In the genomic region with DNA sequence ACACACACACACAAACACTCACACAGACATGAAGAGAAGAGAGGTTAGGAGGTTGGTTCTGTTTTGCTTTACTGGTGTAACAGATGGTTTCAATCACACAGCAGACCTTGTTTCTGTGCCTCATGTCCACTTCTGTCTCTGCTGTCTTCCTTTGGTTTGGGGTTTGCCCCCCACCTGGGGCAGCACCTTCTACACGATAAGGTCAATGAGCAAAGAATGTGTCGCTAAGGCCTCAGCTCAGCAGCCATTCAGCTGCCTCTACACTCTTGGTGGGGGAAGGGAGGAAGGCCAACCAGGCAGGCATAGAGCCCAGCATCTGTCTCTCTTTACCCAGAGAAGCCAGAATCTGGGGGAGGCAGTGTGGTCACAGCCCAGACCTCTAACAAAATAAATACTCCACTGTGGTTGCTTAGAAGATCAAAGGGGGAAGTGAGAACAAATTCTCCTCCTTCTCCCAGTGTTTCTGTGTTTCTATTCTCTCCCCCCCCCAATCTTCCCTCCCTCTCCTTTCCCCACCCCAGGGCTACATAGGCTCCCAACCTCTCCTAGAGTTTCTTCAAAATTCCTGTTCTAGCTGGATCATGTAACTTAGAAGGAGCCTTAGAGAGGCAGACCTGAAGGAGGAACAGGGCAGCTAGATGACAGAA, we compare ENCODE assay signal across 8 mouse cellular contexts. TPM values are rescaled to one million over a fixed set of nuclear protein-coding genes. Genes with fewer than 3 reads are reported as not detected.
A peak's percentile ranks its signal among the peaks of the same experiment; 100 is the strongest.
DNase-seq lines count a peak whose midpoint lies in the region; ATAC-seq and TF ChIP-seq lines count a peak whose summit lies in the region.

No protein-coding gene starts in this region.

- H3K9me3 ChIP-seq in midbrain, embryonic 10.5 days (replicated peaks) = no peaks in the 10 kb centered on the region
- no peaks in the 10 kb centered on the region for H3K9me3 ChIP-seq in midbrain, embryonic 13.5 days
- no peaks in the 10 kb centered on the region for H3K9me3 ChIP-seq in embryonic facial prominence, embryonic 15.5 days (replicated peaks)

- peaks cover 15% of the 10 kb centered on the region for H3K27me3 ChIP-seq in midbrain, embryonic 10.5 days (ENCODE audit: low read depth, poor library complexity, severe bottlenecking)
- no peaks in the 10 kb centered on the region for H3K27me3 ChIP-seq in midbrain, embryonic 13.5 days
- H3K27me3 ChIP-seq in embryonic facial prominence, embryonic 15.5 days = no peaks in the 10 kb centered on the region

- H3K4me1 ChIP-seq in midbrain, embryonic 10.5 days = peaks cover 19% of the 10 kb centered on the region
- H3K4me1 ChIP-seq in midbrain, embryonic 13.5 days (replicated peaks) = peaks cover 5% of the 10 kb centered on the region
- peaks cover 25% of the 10 kb centered on the region for H3K4me1 ChIP-seq in embryonic facial prominence, embryonic 15.5 days

- intact Hi-C loops in gastrocnemius, adult 2 months (cut with DNase I) = no loop called here

- H3K9ac ChIP-seq in midbrain, embryonic 13.5 days (replicated peaks) = no peak overlapping the region
- no peak overlapping the region for H3K9ac ChIP-seq in embryonic facial prominence, embryonic 15.5 days

- H3K27ac ChIP-seq in gastrocnemius, adult 2 months = peak overlapping the region; percentile 61
- peak overlapping the region; percentile 50 for H3K27ac ChIP-seq in midbrain, embryonic 10.5 days (replicated peaks)
- no peak overlapping the region for H3K27ac ChIP-seq in midbrain, embryonic 13.5 days
- peak overlapping the region; percentile 89 for H3K27ac ChIP-seq in embryonic facial prominence, embryonic 15.5 days (replicated peaks)

- H3K36me3 ChIP-seq in midbrain, embryonic 10.5 days = no peaks in the 10 kb centered on the region
- no peaks in the 10 kb centered on the region for H3K36me3 ChIP-seq in midbrain, embryonic 13.5 days
- H3K36me3 ChIP-seq in embryonic facial prominence, embryonic 15.5 days = no peaks in the 10 kb centered on the region

- no peak for ATAC-seq in midbrain, embryonic 13.5 days
- ATAC-seq in embryonic facial prominence, embryonic 15.5 days (ENCODE audit: insufficient number of reproducible peaks, low FRiP score, low TSS enrichment, low read depth) = peak; percentile 82
- ATAC-seq in monocyte, adult 5-6 weeks (replicated peaks; ENCODE audit: insufficient number of reproducible peaks, low FRiP score, low TSS enrichment, poor library complexity, severe bottlenecking) = peak; percentile 43

- no peak overlapping the region for H3K4me2 ChIP-seq in midbrain, embryonic 13.5 days (replicated peaks)
- no peak overlapping the region for H3K4me2 ChIP-seq in embryonic facial prominence, embryonic 15.5 days (replicated peaks)

- WGBS in midbrain, embryonic 10.5 days = 19% methylated on average over 2 of the region's 2 CpGs
- WGBS in midbrain, embryonic 13.5 days = 28% methylated on average over 2 of the region's 2 CpGs
- WGBS in embryonic facial prominence, embryonic 15.5 days = 9% methylated on average over 2 of the region's 2 CpGs

- DNase-seq in gastrocnemius, adult 2 months = peak; percentile 38
- no peak for DNase-seq in gastrocnemius, adult 8-10 months (ENCODE audit: low spot score in 2 of 2)
- DNase-seq in midbrain, embryonic 10.5 days (ENCODE audit: low spot score) = peak; percentile 53
- DNase-seq in layer of hippocampus, adult 9-10 months (ENCODE audit: low spot score) = no peak
- no peak for DNase-seq in adrenal gland, postnatal 10 days

- TF ChIP-seq CTCF in gastrocnemius, adult 2 months (IDR thresholded peaks at IDR 0.05) = no peak

- H3K4me3 ChIP-seq in gastrocnemius, adult 2 months = no peak overlapping the region
- no peak overlapping the region for H3K4me3 ChIP-seq in midbrain, embryonic 10.5 days
- H3K4me3 ChIP-seq in midbrain, embryonic 13.5 days (replicated peaks) = no peak overlapping the region
- no peak overlapping the region for H3K4me3 ChIP-seq in embryonic facial prominence, embryonic 15.5 days (replicated peaks)

RNA-seq across cellular contexts. Expression of gene Rnf157, which starts 5.5 kb away (rescaled TPM):
- 10 to 100 TPM; 24.3 to 32.0 TPM for total RNA-seq in gastrocnemius, adult 2 months (2021)
- total RNA-seq in gastrocnemius, adult 8-10 months (2022) = 10 to 100 TPM; 23.0 to 29.5 (median 24.2) TPM
- 5.3 and 10.1 TPM in 2 replicates for polyA plus RNA-seq in midbrain, embryonic 10.5 days (2016; fragmentation: Nextera tagmentation; extraction: Ambion mirVana)
- polyA plus RNA-seq in midbrain, embryonic 13.5 days (2015; fragmentation: Nextera tagmentation; extraction: Ambion mirVana) = 25.7 and 31.3 TPM in 2 replicates
- polyA plus RNA-seq in embryonic facial prominence, embryonic 15.5 days (2015; fragmentation: Nextera tagmentation; extraction: Ambion mirVana) = 15.7 and 17.0 TPM in 2 replicates
- total RNA-seq in monocyte, adult 5-6 weeks (2017) = 8.3 to 42.3 TPM (median 19.1 TPM) in 3 replicates
- 10 to 100 TPM; 11.2 to 16.5 TPM for total RNA-seq in adrenal gland, postnatal 10 days (2021)

RNA-seq across cellular contexts. Expression of gene Ubald2, which starts 15.6 kb away (rescaled TPM):
- total RNA-seq in gastrocnemius, adult 2 months (2021) = 10 to 100 TPM; 38.7 to 50.9 TPM
- total RNA-seq in gastrocnemius, adult 8-10 months (2022) = 10 to 100 TPM; 35.1 to 63.5 (median 47.7) TPM
- 37.5 and 40.9 TPM in 2 replicates for polyA plus RNA-seq in midbrain, embryonic 10.5 days (2016; fragmentation: Nextera tagmentation; extraction: Ambion mirVana)
- polyA plus RNA-seq in midbrain, embryonic 13.5 days (2015; fragmentation: Nextera tagmentation; extraction: Ambion mirVana) = 47.7 and 50.3 TPM in 2 replicates
- 33.3 and 39.6 TPM in 2 replicates for polyA plus RNA-seq in embryonic facial prominence, embryonic 15.5 days (2015; fragmentation: Nextera tagmentation; extraction: Ambion mirVana)
- 55.7 to 125 TPM (median 100.0 TPM) in 3 replicates for total RNA-seq in monocyte, adult 5-6 weeks (2017)
- total RNA-seq in adrenal gland, postnatal 10 days (2021) = 10 to 100 TPM; 47.9 to 51.1 TPM

RNA-seq across cellular contexts. Expression of gene Qrich2, which starts 47.7 kb away (rescaled TPM):
- under 1 TPM in 1 of 2 experiments, not detected in 1; 0.06 TPM for total RNA-seq in gastrocnemius, adult 2 months (2021)
- total RNA-seq in gastrocnemius, adult 8-10 months (2022) = not detected
- polyA plus RNA-seq in midbrain, embryonic 10.5 days (2016; fragmentation: Nextera tagmentation; extraction: Ambion mirVana) = 0.10 and 0.21 TPM in 2 replicates
- polyA plus RNA-seq in midbrain, embryonic 13.5 days (2015; fragmentation: Nextera tagmentation; extraction: Ambion mirVana) = not detected in 2 replicates
- 0.09 and 0.16 TPM in 2 replicates for polyA plus RNA-seq in embryonic facial prominence, embryonic 15.5 days (2015; fragmentation: Nextera tagmentation; extraction: Ambion mirVana)
- 0.85 to 0.95 TPM in 2 of 3 replicates, not detected in the other for total RNA-seq in monocyte, adult 5-6 weeks (2017)
- total RNA-seq in adrenal gland, postnatal 10 days (2021) = not detected

Comparison
In these comparisons a context has a peak if more than half of its experiments do, and no peak if none do; other contexts are left out.
1. DNase-seq: peak in gastrocnemius, adult 2 months (single experiment) and midbrain, embryonic 10.5 days (single experiment); none in gastrocnemius, adult 8-10 months (0 of 2), layer of hippocampus, adult 9-10 months (single experiment) and adrenal gland, postnatal 10 days (single experiment).